Mouse (Mus musculus) myocyte (in vitro differentiated cells): ENCODE results near the gene Zfyve16.

Experiments used
- E2F4 ChIP-seq: IDR thresholded peaks from one replicate; pipeline ENCODE4 v1.6.1; 2011; ENCODE audit warnings: mild to moderate bottlenecking, control low read depth, moderate library complexity; ENCODE audit not compliant: insufficient read depth
- MAX ChIP-seq: IDR thresholded peaks from one replicate; pipeline ENCODE4 v1.6.1; 2011; ENCODE audit warnings: low read depth, mild to moderate bottlenecking, control low read depth
- TCF12 ChIP-seq: IDR thresholded peaks from one replicate; pipeline ENCODE4 v1.6.1; 2011; ENCODE audit warnings: mild to moderate bottlenecking, control low read depth; ENCODE audit not compliant: poor library complexity, insufficient read depth, severe bottlenecking

DNA sequence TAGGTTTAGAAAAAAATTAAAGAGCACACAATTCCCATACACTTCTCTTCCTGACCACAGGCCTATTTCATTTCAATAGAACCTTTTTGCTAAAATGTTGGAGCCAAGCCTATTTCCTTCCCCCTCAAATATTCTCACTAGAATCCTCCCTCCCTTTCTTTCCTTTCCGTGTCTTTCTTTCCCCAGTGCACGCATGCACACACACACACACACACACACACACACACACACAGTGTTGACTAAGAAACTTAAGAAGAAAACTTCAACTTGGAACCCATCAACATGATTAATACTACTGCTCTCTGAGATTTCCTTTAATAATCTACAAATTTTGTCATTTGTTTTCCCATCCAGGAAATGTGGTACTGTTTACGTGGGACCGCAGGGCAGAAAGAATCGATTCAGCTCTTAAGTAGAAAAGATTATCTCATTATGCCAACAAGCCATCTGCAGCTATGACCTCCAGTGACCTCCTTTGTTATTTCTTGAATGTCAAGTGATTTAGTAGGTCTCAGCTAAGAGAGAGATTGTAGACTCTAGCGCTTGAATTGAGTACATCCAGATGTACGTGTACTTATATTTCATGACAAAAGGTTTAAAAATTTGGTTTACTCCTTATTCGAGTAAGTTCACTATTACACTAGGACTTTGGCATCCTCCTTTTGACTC lies 25.9 kb upstream of the Zfyve16 start:
- TF ChIP-seq TCF12 (no peak), E2F4 (no peak), MAX (no peak)
